Mouse (Mus musculus) Patski (cell line): Measurements from ENCODE around the gene Wipf3. TPM values are rescaled to one million over a fixed set of nuclear protein-coding genes. Genes with fewer than 3 reads are reported as not detected.
A peak's percentile ranks its signal among the peaks of the same experiment; 100 is the strongest.

Source experiments
- ATAC-seq: fragments of 100-300 bp; one replicate; pipeline ENCODE4 v1.8.0; 2021
- CTCF ChIA-PET: fragments of 350-600 bp; sonication (Branson Sonifier 250); formaldehyde crosslinking; loops from one replicate; lab custom pipeline; 2022; ENCODE audit warnings: inconsistent platforms; lab: Charles Lee
- POLR2A ChIA-PET: fragments of 350-600 bp; sonication (Branson Sonifier 250); formaldehyde crosslinking; loops from one replicate; lab custom pipeline; 2022; ENCODE audit warnings: antibody characterized with exemption, inconsistent platforms; lab: Charles Lee
- DNase-seq: peaks from one replicate; pipeline ENCODE4 v3.0.0-alpha.2; 2011; ENCODE audit warnings: low read depth, low spot score
- H3K27me3 ChIP-seq: fragments of 371-371 bp; one replicate; pipeline ENCODE4 v1.5.1; 2021
- CTCF ChIP-seq: fragments of 100-300 bp; IDR thresholded peaks from one replicate; pipeline ENCODE4 v1.5.1; 2021
- in situ Hi-C: fragments of 300-500 bp; cut with MboI; formaldehyde crosslinking; loops from 3 replicates; pipeline ENCODE4 v1.11.1; 2018; ENCODE audit warnings: low pct_unique_long_range_greater_than_20kb, mixed read lengths
- polyA plus RNA-seq: library from polyadenylated mRNA; unstranded; gene quantifications from one replicate; pipeline ENCODE4 v1.2.3, GENCODE M21; 2021

Wipf3 gene
- 4.5 TPM for polyA plus RNA-seq

DNA sequence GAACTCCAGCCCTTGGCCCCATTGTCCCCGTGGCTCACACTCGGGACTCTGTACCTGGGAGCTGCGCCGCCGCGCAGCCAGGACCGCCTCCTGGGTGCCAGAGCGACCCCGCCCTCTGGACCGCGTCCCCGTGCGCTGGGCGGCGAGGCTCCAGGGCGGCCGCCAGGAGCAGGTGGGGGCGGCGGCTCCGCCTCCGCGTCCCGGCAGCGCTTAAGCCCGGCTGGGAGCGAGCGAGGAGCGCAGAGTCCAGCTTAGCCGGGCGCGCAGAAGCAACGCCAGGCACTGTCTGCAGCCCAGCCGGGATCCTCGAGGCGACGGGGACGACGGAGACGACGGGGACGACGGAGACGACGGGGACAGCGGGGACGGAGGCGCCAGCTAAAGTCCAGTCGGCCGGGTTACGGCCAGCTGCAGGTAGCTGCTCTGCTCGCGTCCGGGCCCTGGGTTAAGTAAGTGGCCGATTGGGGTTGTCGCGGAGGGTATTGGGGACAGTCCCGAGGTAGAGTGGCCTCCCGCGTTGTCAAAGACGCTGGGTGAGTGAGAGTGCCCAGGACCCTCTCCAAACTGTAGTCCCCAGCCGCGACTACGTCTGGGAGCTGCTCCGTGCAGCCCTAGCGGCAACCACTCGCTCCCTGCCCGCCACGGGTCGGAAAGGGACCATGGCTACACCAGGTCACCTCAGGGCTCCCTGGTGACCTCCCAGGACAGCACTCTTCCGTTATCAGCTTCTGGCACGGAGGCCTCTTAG is at the start of gene Wipf3:
Wipf3 (plus strand) TSS at position 157 of the 748 bp plus-strand sequence.
- ChIA-PET CTCF (interaction anchor here (0.7 to 1.6 kb wide), 4 partner anchors 9 to 111 kb away, joined by 3 to 4 read pairs (median 3); no protein-coding TSS in a partner anchor), POLR2A (no interaction called here)
- DNase-seq (no peak), ATAC-seq (peak; percentile 83)
- in situ Hi-C loops: no loop called here
- no peak for TF ChIP-seq CTCF
- H3K27me3 ChIP-seq: peaks cover 19% of the 10 kb centered on the region

GRCm38 (mm10) chr6:54382636-54383035 is 46.8 kb upstream of the Wipf3 start:
- H3K27me3 ChIP-seq: peaks cover 13% of the 10 kb centered on the region
- ChIA-PET POLR2A (no interaction called here), CTCF (no interaction called here)
- DNase-seq (no peak), ATAC-seq (no peak)
- no peak for TF ChIP-seq CTCF
- in situ Hi-C loops: no loop called here

DNA sequence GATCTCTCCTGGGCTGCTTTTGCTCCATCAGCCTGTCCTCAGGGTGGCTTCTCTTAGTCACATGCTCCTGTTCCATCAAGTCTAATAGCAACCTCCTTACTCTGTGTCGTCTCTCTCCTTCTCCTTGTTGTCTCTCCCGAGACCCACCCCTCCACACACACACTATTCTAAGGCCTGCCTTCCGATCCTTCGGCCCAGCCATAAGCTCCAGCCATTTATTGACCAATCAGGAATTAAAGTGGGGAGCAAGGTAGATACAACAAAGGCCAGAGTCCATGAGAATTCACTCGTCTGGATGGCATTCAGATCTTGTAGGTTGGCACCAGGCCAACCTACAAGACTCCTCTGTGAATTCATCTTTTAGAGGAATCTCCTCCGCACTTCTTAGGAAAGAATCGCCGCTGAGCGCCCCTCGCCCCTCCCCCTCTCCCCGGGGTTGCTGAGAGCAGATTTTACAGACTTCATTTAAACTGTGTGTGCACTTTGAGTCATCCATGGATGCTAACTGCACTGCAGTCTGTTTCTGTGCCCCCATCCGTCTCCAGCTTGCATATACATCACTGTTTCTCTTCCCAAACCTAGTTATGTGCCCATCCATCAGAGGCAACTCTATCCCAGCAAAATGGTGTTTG is 45.4 kb upstream of the Wipf3 start:
- ChIA-PET CTCF (interaction anchor here (1.1 to 1.5 kb wide), 2 partner anchors 8 to 12 kb away, joined by 3 to 4 read pairs; no protein-coding TSS in a partner anchor), POLR2A (interaction anchor here (0.8 kb wide), 1 partner anchor 70 kb away, joined by 5 read pairs; no protein-coding TSS in a partner anchor)
- TF ChIP-seq CTCF: no peak
- ATAC-seq (no peak), DNase-seq (no peak)
- H3K27me3 ChIP-seq: peaks cover 13% of the 10 kb centered on the region
- in situ Hi-C loops: no loop called here

- CTCF ChIA-PET: interaction anchor here (1.1 kb wide), 1 partner anchor 13 kb away, joined by 3 read pairs; no protein-coding TSS in a partner anchor
- in situ Hi-C loops: loop anchor here (5.0 kb wide), 1 partner anchor 123 kb away; no protein-coding TSS in a partner anchor
- DNase-seq (no peak), ATAC-seq (no peak)
- peaks cover 13% of the 10 kb centered on the region for H3K27me3 ChIP-seq
- POLR2A ChIA-PET: interaction anchor here (0.8 kb wide), 1 partner anchor 70 kb away, joined by 5 read pairs; no protein-coding TSS in a partner anchor
- no peak for TF ChIP-seq CTCF
Measured at GRCm38 (mm10) chr6:54384777-54385176, 44.6 kb upstream of the Wipf3 start.

DNA sequence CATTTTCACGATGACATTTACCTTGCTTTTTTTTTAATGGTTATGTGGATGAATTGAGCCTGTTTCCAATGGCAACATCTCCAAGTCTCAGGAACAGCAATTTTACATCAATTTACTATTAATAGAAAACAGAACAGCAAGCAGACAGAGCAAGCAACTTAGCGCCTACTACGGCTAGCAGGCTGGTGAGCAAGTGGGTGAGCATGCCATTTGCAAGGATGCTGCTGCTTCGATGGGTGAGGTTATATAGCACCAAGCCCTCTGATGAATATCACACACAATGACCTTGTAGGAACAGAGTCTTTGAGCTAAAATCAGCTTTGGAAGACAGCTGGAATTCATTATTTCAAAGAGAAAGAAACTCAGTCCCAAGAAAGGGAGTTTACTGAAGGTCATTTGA is 43.0 kb upstream of the Wipf3 start:
- DNase-seq (no peak), ATAC-seq (no peak)
- CTCF ChIA-PET: no interaction called here
- POLR2A ChIA-PET: no interaction called here
- in situ Hi-C loops: loop anchor here (5.0 kb wide), 1 partner anchor 121 kb away; no protein-coding TSS in a partner anchor
- TF ChIP-seq CTCF: no peak
- peaks cover 3% of the 10 kb centered on the region for H3K27me3 ChIP-seq

GRCm38 (mm10) chr6:54387044-54387443 is 42.4 kb upstream of the Wipf3 start:
- in situ Hi-C loops: loop anchor here (5.0 kb wide), 1 partner anchor 120 kb away; no protein-coding TSS in a partner anchor
- ChIA-PET POLR2A (no interaction called here), CTCF (no interaction called here)
- TF ChIP-seq CTCF: no peak
- H3K27me3 ChIP-seq: peaks cover 4% of the 10 kb centered on the region
- ATAC-seq (no peak), DNase-seq (no peak)

DNA sequence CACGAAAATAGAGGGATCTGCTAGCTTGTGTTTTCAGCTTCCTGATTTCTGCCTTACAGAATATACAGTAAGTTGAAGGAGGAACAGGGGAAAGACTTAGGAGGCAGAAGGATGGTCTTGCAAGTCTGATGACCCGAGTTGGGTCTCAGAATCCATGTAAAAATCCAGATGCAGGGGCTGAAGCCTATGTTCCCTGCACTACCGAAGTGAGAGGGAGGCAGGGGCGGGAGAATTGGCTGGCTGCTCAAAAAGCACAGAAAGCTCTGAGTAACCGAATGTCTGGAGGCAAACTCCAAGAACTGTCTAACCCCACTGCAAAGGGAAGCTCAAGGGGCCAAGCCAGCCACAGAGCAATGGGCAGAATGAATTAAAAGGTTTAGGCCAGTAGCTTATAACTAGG is 41.7 kb upstream of the Wipf3 start:
- in situ Hi-C loops: loop anchor here (5.0 kb wide), 1 partner anchor 120 kb away; no protein-coding TSS in a partner anchor
- CTCF ChIA-PET: no interaction called here

GRCm38 (mm10) chr6:54388690-54389275 is 40.6 kb upstream of the Wipf3 start:
- ChIA-PET CTCF (interaction anchor here (1.4 to 1.7 kb wide), 2 partner anchors 90 to 119 kb away, joined by 4 to 8 read pairs; no protein-coding TSS in a partner anchor), POLR2A (no interaction called here)
- in situ Hi-C loops: loop anchor here (5.0 kb wide), 1 partner anchor 119 kb away; no protein-coding TSS in a partner anchor
- no peak for DNase-seq
- peaks cover 7% of the 10 kb centered on the region for H3K27me3 ChIP-seq
- TF ChIP-seq CTCF: no peak
- ATAC-seq: no peak

More for the DNA sequence above, 41.7 kb upstream of the Wipf3 start:
- ATAC-seq (no peak), DNase-seq (no peak)
- POLR2A ChIA-PET: no interaction called here
- no peak for TF ChIP-seq CTCF
- peaks cover 7% of the 10 kb centered on the region for H3K27me3 ChIP-seq

DNA sequence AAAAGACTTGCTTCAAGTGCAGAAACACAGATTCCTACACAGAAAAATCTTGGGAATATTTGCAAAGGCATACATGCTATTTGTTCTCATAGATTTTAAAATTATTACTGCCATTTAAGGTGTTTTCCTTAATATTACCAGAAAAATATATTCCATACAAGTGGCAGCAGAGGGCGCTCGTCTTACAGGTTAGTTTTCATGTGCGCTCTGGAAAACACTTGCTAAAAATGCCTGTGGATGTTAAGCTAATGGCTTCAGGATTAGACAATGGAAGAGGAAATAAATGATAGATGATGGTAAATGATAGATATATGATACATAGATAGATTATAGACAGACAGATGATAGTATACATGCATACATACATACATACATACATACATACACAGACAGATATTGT is 37.6 kb upstream of the Wipf3 start:
- DNase-seq: no peak
- in situ Hi-C loops: no loop called here
- ATAC-seq: no peak
- CTCF ChIA-PET: interaction anchor here (0.8 to 4.1 kb wide), 14 partner anchors 8 to 203 kb away, joined by 3 to 44 read pairs (median 3); partner anchors contain the start of gene Plekha8
- POLR2A ChIA-PET: interaction anchor here (1.0 kb wide), 1 partner anchor 86 kb away, joined by 3 read pairs; no protein-coding TSS in a partner anchor
- peak; percentile 65 for TF ChIP-seq CTCF
- peaks cover 12% of the 10 kb centered on the region for H3K27me3 ChIP-seq

DNA sequence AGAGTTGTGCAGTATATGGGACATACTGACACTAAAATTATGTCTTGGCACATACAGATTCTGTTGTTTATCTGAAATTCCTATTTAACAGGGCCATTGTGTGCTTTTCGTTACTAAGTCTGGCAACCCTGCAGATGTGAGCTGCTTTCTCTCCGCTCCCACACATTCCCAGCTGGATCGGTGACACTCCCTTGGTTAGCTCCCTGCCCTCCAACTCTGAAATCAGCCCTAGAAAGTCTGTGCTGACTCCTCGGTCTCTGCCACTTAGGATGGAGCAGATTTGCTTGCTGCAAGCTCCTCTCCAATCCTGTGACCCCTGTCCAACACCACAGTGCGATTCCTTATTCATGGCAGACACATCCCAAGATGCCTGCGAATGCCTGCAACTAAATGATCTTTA is 35.5 kb upstream of the Wipf3 start:
- peaks cover 12% of the 10 kb centered on the region for H3K27me3 ChIP-seq
- CTCF ChIA-PET: interaction anchor here (0.8 to 4.1 kb wide), 2 partner anchors 102 to 113 kb away, joined by 3 to 44 read pairs; no protein-coding TSS in a partner anchor
- in situ Hi-C loops: no loop called here
- no peak for TF ChIP-seq CTCF
- POLR2A ChIA-PET: no interaction called here
- DNase-seq: no peak
- no peak for ATAC-seq
